Mouse (Mus musculus) heart, embryonic 16.5 days (tissue): Measurements from ENCODE around the gene Bach2. TPM values are rescaled to one million over a fixed set of nuclear protein-coding genes. Genes with fewer than 3 reads are reported as not detected.

Experiments used
- ATAC-seq: fragments of 200-750 bp; cut with Nextera tagmentation; replicated peaks from 2 replicates; pipeline ENCODE4 v1.8.0; 2017; ENCODE audit warnings: moderate number of reproducible peaks; ENCODE audit not compliant: insufficient read depth, low FRiP score; ENCODE audit errors: extremely low read depth
- H3K27ac ChIP-seq: fragments of 300-500 bp; sonication (generic); 2 replicates; pipeline ENCODE4 v1.5.1; 2014; ENCODE audit warnings: mild to moderate bottlenecking, low read length, control low read depth, moderate library complexity
- H3K27me3 ChIP-seq: fragments of 300-500 bp; sonication (generic); 2 replicates; pipeline ENCODE4 v1.6.1; 2014; ENCODE audit warnings: low read length, mixed read lengths; ENCODE audit not compliant: control insufficient read depth, insufficient read depth
- H3K36me3 ChIP-seq: fragments of 300-500 bp; sonication (generic); 2 replicates; pipeline ENCODE4 v1.6.1; 2014; ENCODE audit not compliant: control insufficient read depth, insufficient read depth
- H3K4me1 ChIP-seq: fragments of 300-500 bp; sonication (generic); 2 replicates; pipeline ENCODE4 v1.6.1; 2014; ENCODE audit warnings: low read length, mixed read lengths; ENCODE audit not compliant: control insufficient read depth, insufficient read depth
- H3K4me2 ChIP-seq: fragments of 300-500 bp; sonication (generic); 2 replicates; pipeline ENCODE4 v1.6.1; 2014; ENCODE audit warnings: low read depth, mild to moderate bottlenecking, control low read depth, low read length
- H3K4me3 ChIP-seq: fragments of 300-500 bp; sonication (generic); 2 replicates; pipeline ENCODE4 v1.5.1; 2014; ENCODE audit warnings: mild to moderate bottlenecking, control low read depth, low read length
- H3K9ac ChIP-seq: fragments of 300-500 bp; sonication (generic); 2 replicates; pipeline ENCODE4 v1.6.1; 2014; ENCODE audit warnings: low read length, control low read depth
- H3K9me3 ChIP-seq: fragments of 300-500 bp; sonication (generic); replicated peaks from 2 replicates; pipeline ENCODE4 v1.6.1; 2016; ENCODE audit warnings: low read length; ENCODE audit not compliant: control insufficient read depth
- WGBS: fragments of 180-500 bp; shearing (Covaris S2); extraction: QIAGEN DNeasy Blood & Tissue Kit; methylation state at CpG from one replicate; pipeline ENCODE4 v1.1.7; 2014; 5-methylcytosine and 5-hydroxymethylcytosine counted together
- polyA plus RNA-seq: library from polyadenylated mRNA; unstranded; fragments of >200 nt; fragmentation: Nextera tagmentation; extraction: Ambion mirVana; gene quantifications from 2 replicates; pipeline ENCODE4 v1.2.1, GENCODE M21; 2015

The Bach2 gene
- polyA plus RNA-seq, 1 experiment from 2014 or later: 5.0 TPM

GRCm38 (mm10) chr4:32357996-32358600 is 119.5 kb downstream of the Bach2 start:
- H3K9ac ChIP-seq: no peak overlapping the region
- 0 out of 2 replicates have a peak overlapping the region, but pooled peaks have one; percentile 24 for H3K4me2 ChIP-seq
- no peak overlapping the region for H3K4me3 ChIP-seq
- no peaks in the 10 kb centered on the region for H3K27me3 ChIP-seq
- H3K36me3 ChIP-seq: no peaks in the 10 kb centered on the region
- WGBS: 62% methylated on average over 12 of the region's 12 CpGs
- ATAC-seq: no peak
- peaks cover 28% of the 10 kb centered on the region for H3K4me1 ChIP-seq
- H3K27ac ChIP-seq: peak overlapping the region; percentile 76
- no peaks in the 10 kb centered on the region for H3K9me3 ChIP-seq

GRCm38 (mm10) chr4:32358602-32359464 is 120.2 kb downstream of the Bach2 start:
- Histone ChIP-seq H3K4me3 (no peak overlapping the region), H3K27me3 (no peaks in the 10 kb centered on the region), H3K36me3 (no peaks in the 10 kb centered on the region), H3K9me3 (no peaks in the 10 kb centered on the region), H3K4me1 (peaks cover 31% of the 10 kb centered on the region), H3K9ac (no peak overlapping the region), H3K4me2 (peak overlapping the region; percentile 24), H3K27ac (peak overlapping the region; percentile 76)
- 53% methylated on average over 12 of the region's 12 CpGs for WGBS
- ATAC-seq: peak; percentile 55

- no peak for ATAC-seq
- no peaks in the 10 kb centered on the region for H3K36me3 ChIP-seq
- peaks cover 35% of the 10 kb centered on the region for H3K4me1 ChIP-seq
- 49% methylated on average over 3 of the region's 3 CpGs for WGBS
- peak overlapping the region; percentile 62; the same call in 1 of the 2 replicates for H3K27ac ChIP-seq
- no peak overlapping the region for H3K9ac ChIP-seq
- no peaks in the 10 kb centered on the region for H3K9me3 ChIP-seq
- no peak overlapping the region for H3K4me2 ChIP-seq
- no peak overlapping the region for H3K4me3 ChIP-seq
- no peaks in the 10 kb centered on the region for H3K27me3 ChIP-seq
Measured at GRCm38 (mm10) chr4:32359634-32360033, 121.0 kb downstream of the Bach2 start.

GRCm38 (mm10) chr4:32360496-32360895 is 121.9 kb downstream of the Bach2 start:
- H3K9me3 ChIP-seq: no peaks in the 10 kb centered on the region
- peaks cover 37% of the 10 kb centered on the region for H3K4me1 ChIP-seq
- no peak for ATAC-seq
- 87% methylated on average over 5 of the region's 5 CpGs for WGBS
- H3K9ac ChIP-seq: no peak overlapping the region
- H3K36me3 ChIP-seq: no peaks in the 10 kb centered on the region
- H3K27me3 ChIP-seq: no peaks in the 10 kb centered on the region
- H3K4me3 ChIP-seq: no peak overlapping the region
- no peak overlapping the region for H3K27ac ChIP-seq
- no peak overlapping the region for H3K4me2 ChIP-seq

- Histone ChIP-seq H3K9ac (peak overlapping the region; percentile 42), H3K27me3 (no peaks in the 10 kb centered on the region), H3K27ac (peak overlapping the region; percentile 41), H3K4me3 (peak overlapping the region; percentile 11; the same call in 1 of the 2 replicates), H3K36me3 (no peaks in the 10 kb centered on the region), H3K9me3 (no peaks in the 10 kb centered on the region), H3K4me2 (peak overlapping the region; percentile 49), H3K4me1 (peaks cover 25% of the 10 kb centered on the region)
- ATAC-seq: 0 out of 2 replicates have a peak, but pooled peaks have one; percentile 29
- 15% methylated on average over 14 of the region's 14 CpGs for WGBS
Measured at GRCm38 (mm10) chr4:32363488-32363984, 124.9 kb downstream of the Bach2 start.

- Histone ChIP-seq H3K27me3 (no peaks in the 10 kb centered on the region), H3K9me3 (no peaks in the 10 kb centered on the region), H3K4me3 (no peak overlapping the region), H3K9ac (no peak overlapping the region), H3K4me1 (peaks cover 22% of the 10 kb centered on the region), H3K36me3 (no peaks in the 10 kb centered on the region), H3K27ac (peak overlapping the region; percentile 24; the same call in 1 of the 2 replicates), H3K4me2 (no peak overlapping the region)
- ATAC-seq: no peak
- 44% methylated on average over 13 of the region's 13 CpGs for WGBS
Measured at GRCm38 (mm10) chr4:32365144-32365907, 126.7 kb downstream of the Bach2 start.

GRCm38 (mm10) chr4:32366176-32366575 is 127.6 kb downstream of the Bach2 start:
- no peak for ATAC-seq
- H3K27me3 ChIP-seq: no peaks in the 10 kb centered on the region
- WGBS: 67% methylated on average over 2 of the region's 2 CpGs
- no peak overlapping the region for H3K4me2 ChIP-seq
- H3K36me3 ChIP-seq: no peaks in the 10 kb centered on the region
- H3K27ac ChIP-seq: no peak overlapping the region
- H3K4me3 ChIP-seq: no peak overlapping the region
- no peak overlapping the region for H3K9ac ChIP-seq
- H3K9me3 ChIP-seq: no peaks in the 10 kb centered on the region
- H3K4me1 ChIP-seq: peaks cover 22% of the 10 kb centered on the region

- no peak overlapping the region for H3K4me3 ChIP-seq
- H3K36me3 ChIP-seq: no peaks in the 10 kb centered on the region
- 58% methylated on average over 8 of the region's 8 CpGs for WGBS
- no peak overlapping the region for H3K27ac ChIP-seq
- no peaks in the 10 kb centered on the region for H3K27me3 ChIP-seq
- no peak overlapping the region for H3K9ac ChIP-seq
- no peaks in the 10 kb centered on the region for H3K9me3 ChIP-seq
- ATAC-seq: no peak
- H3K4me2 ChIP-seq: no peak overlapping the region
- H3K4me1 ChIP-seq: peaks cover 32% of the 10 kb centered on the region
Measured at GRCm38 (mm10) chr4:32368345-32368744, 129.7 kb downstream of the Bach2 start.
